Mouse (Mus musculus) hindbrain, embryonic 14.5 days (tissue): ENCODE measurements at regions not wholly inside any gene's neighbourhood (a gene's known extent, or its start where the extent isn't known, plus 50 kb on each side); places are given as distances from the start of the nearest gene placed in this dataset.

Source experiments
- ATAC-seq: fragments of 200-750 bp; cut with Nextera tagmentation; 2 replicates; pipeline ENCODE4 v1.8.0; 2017; ENCODE audit warnings: moderate number of reproducible peaks, mild to moderate bottlenecking, moderate TSS enrichment, moderate library complexity; ENCODE audit not compliant: low FRiP score
- DNase-seq: peaks from one replicate; pipeline ENCODE4 v3.0.0-alpha.2; 2015; ENCODE audit warnings: low spot score
- H3K27ac ChIP-seq: fragments of 300-500 bp; sonication (generic); 2 replicates; pipeline ENCODE4 v1.5.1; 2014; ENCODE audit warnings: mild to moderate bottlenecking, moderate library complexity
- H3K27me3 ChIP-seq: fragments of 300-500 bp; sonication (generic); 2 replicates; pipeline ENCODE4 v1.6.1; 2014; ENCODE audit warnings: mild to moderate bottlenecking, low read length, mixed read lengths; ENCODE audit not compliant: control insufficient read depth, insufficient read depth
- H3K36me3 ChIP-seq: fragments of 300-500 bp; sonication (generic); replicated peaks from 2 replicates; pipeline ENCODE4 v1.6.1; 2014; ENCODE audit not compliant: control insufficient read depth, insufficient read depth
- H3K4me1 ChIP-seq: fragments of 300-500 bp; sonication (generic); replicated peaks from 2 replicates; pipeline ENCODE4 v1.6.1; 2014; ENCODE audit warnings: antibody characterized with exemption, low read length, mixed read lengths; ENCODE audit not compliant: control insufficient read depth, insufficient read depth
- H3K4me2 ChIP-seq: fragments of 300-500 bp; sonication (generic); replicated peaks from 2 replicates; pipeline ENCODE4 v1.6.1; 2014; ENCODE audit warnings: mild to moderate bottlenecking, moderate library complexity
- H3K4me3 ChIP-seq: fragments of 300-500 bp; sonication (generic); replicated peaks from 2 replicates; pipeline ENCODE4 v1.5.1; 2014; ENCODE audit warnings: mild to moderate bottlenecking, low read length
- H3K9ac ChIP-seq: fragments of 300-500 bp; sonication (generic); 2 replicates; pipeline ENCODE4 v1.6.1; 2014
- H3K9me3 ChIP-seq: fragments of 300-500 bp; sonication (generic); 2 replicates; pipeline ENCODE4 v1.6.1; 2016; ENCODE audit warnings: low read length; ENCODE audit not compliant: control insufficient read depth
- WGBS: fragments of 180-500 bp; shearing (Covaris S2); extraction: QIAGEN DNeasy Blood & Tissue Kit; methylation state at CpG from one replicate; pipeline ENCODE4 v1.1.7; 2014; 5-methylcytosine and 5-hydroxymethylcytosine counted together

- H3K4me1 ChIP-seq: no peaks in the 10 kb centered on the region
- DNase-seq (no peak), ATAC-seq (no peak)
- no peak overlapping the region for H3K9ac ChIP-seq
- 84% methylated on average over 1 of the region's 1 CpGs for WGBS
- no peaks in the 10 kb centered on the region for H3K36me3 ChIP-seq
- no peak overlapping the region for H3K4me2 ChIP-seq
- no peak overlapping the region for H3K4me3 ChIP-seq
- no peaks in the 10 kb centered on the region for H3K9me3 ChIP-seq
- H3K27me3 ChIP-seq: no peaks in the 10 kb centered on the region
- no peak overlapping the region for H3K27ac ChIP-seq
Measured at GRCm38 (mm10) chr3:21218936-21219335, 852.0 kb upstream of the Agtr1b start.

DNA sequence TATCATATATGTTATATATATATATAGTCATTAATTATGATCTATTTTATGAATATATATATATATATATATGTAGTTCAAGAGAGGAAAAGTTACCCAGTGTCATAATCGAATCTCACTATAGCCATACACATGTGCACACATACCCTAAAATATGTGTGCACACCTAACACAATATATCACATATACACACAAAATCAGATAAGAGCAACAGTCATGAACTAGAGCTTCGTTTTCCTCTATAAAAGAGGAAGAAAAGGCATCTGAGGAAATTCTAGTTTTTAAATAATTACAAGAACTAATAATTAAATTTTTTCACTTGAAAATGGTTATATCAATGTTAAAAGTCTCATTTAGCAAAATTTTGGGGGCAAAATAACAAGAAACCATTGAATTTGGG, 835.3 kb upstream of the Tbl1xr1 start:
- Histone ChIP-seq H3K36me3 (no peaks in the 10 kb centered on the region), H3K9me3 (no peaks in the 10 kb centered on the region), H3K9ac (no peak overlapping the region), H3K4me3 (no peak overlapping the region), H3K4me2 (no peak overlapping the region), H3K27ac (no peak overlapping the region), H3K4me1 (no peaks in the 10 kb centered on the region), H3K27me3 (no peaks in the 10 kb centered on the region)
- no peak for DNase-seq
- ATAC-seq: no peak
- 90% methylated on average over 2 of the region's 2 CpGs for WGBS

DNA sequence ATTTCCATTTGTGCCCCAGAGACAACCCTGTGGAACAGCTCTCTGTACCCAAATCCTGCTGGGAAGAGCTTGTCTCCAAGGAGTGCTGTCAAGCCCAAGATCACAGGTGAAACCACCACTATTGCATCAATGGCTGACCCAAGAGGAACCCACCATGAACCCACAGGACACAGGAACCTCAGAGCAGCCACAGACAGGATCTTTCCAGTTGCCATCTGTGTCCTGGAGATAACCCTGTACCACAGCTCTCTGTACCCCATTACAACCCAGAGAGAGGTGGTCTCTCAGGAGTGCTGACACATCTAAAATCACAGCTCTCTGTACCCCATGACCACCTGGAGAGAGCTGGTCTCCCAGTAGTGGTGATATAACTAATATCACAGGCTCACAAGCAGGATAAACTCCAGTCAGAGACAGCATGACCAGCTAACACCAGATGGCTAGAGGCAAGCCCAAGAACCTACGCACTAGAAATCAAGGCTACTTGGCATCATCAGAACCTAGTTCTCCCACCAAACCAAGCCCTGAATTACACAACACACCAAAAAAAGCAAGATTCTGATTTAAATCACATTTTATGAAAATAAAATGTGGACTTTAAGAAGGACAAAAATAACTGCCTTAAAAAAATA, 820.2 kb upstream of the Tbl1xr1 start:
- Histone ChIP-seq H3K4me1 (no peaks in the 10 kb centered on the region), H3K4me2 (no peak overlapping the region), H3K4me3 (no peak overlapping the region), H3K9ac (no peak overlapping the region), H3K27me3 (no peaks in the 10 kb centered on the region), H3K9me3 (no peaks in the 10 kb centered on the region), H3K27ac (no peak overlapping the region), H3K36me3 (no peaks in the 10 kb centered on the region)
- DNase-seq: no peak
- 97% methylated on average over 1 of the region's 1 CpGs for WGBS
- ATAC-seq: no peak

DNA sequence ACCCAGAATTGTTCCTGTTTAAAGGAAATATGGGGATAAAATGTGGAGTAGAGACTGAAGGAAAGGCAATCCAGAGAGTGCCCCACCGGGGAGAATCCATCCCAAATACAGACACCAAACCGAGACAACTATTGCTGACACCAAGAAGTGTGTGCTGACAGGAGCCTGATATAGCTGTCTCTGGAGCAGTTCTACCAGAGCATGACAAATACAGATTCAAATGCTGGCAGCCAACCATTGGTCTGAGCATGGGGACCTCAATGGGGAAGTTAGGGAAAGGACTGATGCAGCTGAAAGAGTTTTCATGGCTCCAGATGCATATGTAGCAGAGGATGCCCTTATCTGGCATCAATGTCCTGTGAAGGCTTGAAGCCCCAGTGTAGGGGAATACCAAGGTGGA, 813.1 kb upstream of the Tbl1xr1 start:
- Histone ChIP-seq H3K4me1 (no peaks in the 10 kb centered on the region), H3K27ac (no peak overlapping the region), H3K27me3 (no peaks in the 10 kb centered on the region), H3K36me3 (no peaks in the 10 kb centered on the region), H3K9me3 (no peaks in the 10 kb centered on the region), H3K9ac (no peak overlapping the region), H3K4me2 (no peak overlapping the region), H3K4me3 (no peak overlapping the region)
- 81% methylated on average over 2 of the region's 2 CpGs for WGBS
- ATAC-seq (no peak), DNase-seq (no peak)

GRCm38 (mm10) chr3:21265491-21265890, 811.0 kb upstream of the Tbl1xr1 start:
- Histone ChIP-seq H3K4me3 (no peak overlapping the region), H3K27ac (no peak overlapping the region), H3K9ac (no peak overlapping the region), H3K27me3 (no peaks in the 10 kb centered on the region), H3K9me3 (no peaks in the 10 kb centered on the region), H3K4me1 (no peaks in the 10 kb centered on the region), H3K36me3 (no peaks in the 10 kb centered on the region), H3K4me2 (no peak overlapping the region)
- 94% methylated on average over 2 of the region's 2 CpGs for WGBS
- DNase-seq (no peak), ATAC-seq (no peak)

DNA sequence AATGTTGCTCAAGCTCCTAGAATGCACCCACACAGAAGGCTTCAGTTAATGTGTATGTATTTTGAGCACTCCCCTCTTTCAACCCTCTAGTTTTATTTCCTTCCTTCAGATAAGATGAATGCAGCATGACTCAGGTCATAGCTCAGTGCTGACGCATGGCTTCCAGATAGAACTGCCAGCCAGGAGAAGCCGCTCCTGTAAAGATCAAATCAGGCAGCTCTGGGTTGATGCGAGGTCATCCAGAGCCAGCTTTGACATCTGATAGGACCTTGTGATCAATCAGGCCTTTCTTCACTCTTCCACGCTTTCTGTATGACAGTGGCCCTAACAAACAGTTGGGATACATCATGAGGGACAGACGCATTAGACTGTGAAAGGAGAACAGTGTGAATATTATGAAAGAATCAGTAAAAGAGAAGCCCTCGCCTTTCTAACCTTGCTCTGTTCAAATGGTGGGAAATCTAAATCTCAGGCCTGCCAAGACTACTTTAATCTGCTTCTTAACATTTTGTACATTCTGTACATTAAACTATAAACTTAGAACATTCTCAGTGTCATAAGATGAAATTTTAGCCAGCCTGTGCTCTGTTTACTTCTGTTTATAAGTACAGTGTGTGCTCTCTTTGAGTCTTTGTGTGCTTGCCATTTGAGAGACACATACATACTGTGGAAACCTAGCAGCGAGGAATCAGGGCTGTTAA, 807.9 kb upstream of the Tbl1xr1 start:
- Histone ChIP-seq H3K36me3 (no peaks in the 10 kb centered on the region), H3K27ac (no peak overlapping the region), H3K4me1 (no peaks in the 10 kb centered on the region), H3K27me3 (no peaks in the 10 kb centered on the region), H3K4me3 (no peak overlapping the region), H3K9me3 (no peaks in the 10 kb centered on the region), H3K4me2 (no peak overlapping the region), H3K9ac (no peak overlapping the region)
- ATAC-seq: no peak
- DNase-seq: no peak
- 88% methylated on average over 7 of the region's 7 CpGs for WGBS

GRCm38 (mm10) chr3:21269130-21269440, 807.4 kb upstream of the Tbl1xr1 start:
- no peak for DNase-seq
- no peaks in the 10 kb centered on the region for H3K36me3 ChIP-seq
- no peaks in the 10 kb centered on the region for H3K4me1 ChIP-seq
- H3K9ac ChIP-seq: no peak overlapping the region
- no peak overlapping the region for H3K4me2 ChIP-seq
- no peak overlapping the region for H3K27ac ChIP-seq
- H3K4me3 ChIP-seq: no peak overlapping the region
- no peaks in the 10 kb centered on the region for H3K27me3 ChIP-seq
- H3K9me3 ChIP-seq: no peaks in the 10 kb centered on the region
- ATAC-seq: no peak
- 90% methylated on average over 2 of the region's 2 CpGs for WGBS

DNA sequence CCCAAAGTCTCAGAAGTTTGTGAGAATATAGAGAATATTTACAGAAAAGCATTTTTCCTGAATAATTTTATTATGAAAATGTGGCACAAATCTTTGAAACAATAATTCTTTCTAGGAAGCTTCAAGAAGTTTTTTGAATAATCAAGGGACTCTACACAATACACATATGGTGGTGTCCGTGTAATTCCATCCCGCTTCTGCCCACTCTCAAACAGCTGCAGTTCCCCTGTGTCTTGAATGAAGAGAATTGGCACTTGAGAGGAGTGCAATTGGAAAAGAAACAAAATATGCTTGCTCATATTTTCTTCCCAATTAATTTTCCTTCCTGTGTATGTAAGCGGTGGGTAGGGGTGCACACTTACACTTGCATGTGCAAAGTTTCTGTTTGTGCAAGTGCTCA, 805.7 kb upstream of the Tbl1xr1 start:
- no peak overlapping the region for H3K4me2 ChIP-seq
- no peak for ATAC-seq
- no peak overlapping the region for H3K27ac ChIP-seq
- no peak overlapping the region for H3K4me3 ChIP-seq
- DNase-seq: no peak
- no peaks in the 10 kb centered on the region for H3K36me3 ChIP-seq
- no peaks in the 10 kb centered on the region for H3K4me1 ChIP-seq
- H3K9me3 ChIP-seq: no peaks in the 10 kb centered on the region
- no peaks in the 10 kb centered on the region for H3K27me3 ChIP-seq
- WGBS: 92% methylated on average over 3 of the region's 3 CpGs
- no peak overlapping the region for H3K9ac ChIP-seq

- no peaks in the 10 kb centered on the region for H3K9me3 ChIP-seq
- H3K36me3 ChIP-seq: no peaks in the 10 kb centered on the region
- H3K9ac ChIP-seq: no peak overlapping the region
- no peaks in the 10 kb centered on the region for H3K27me3 ChIP-seq
- DNase-seq (no peak), ATAC-seq (no peak)
- WGBS: 91% methylated on average over 4 of the region's 4 CpGs
- H3K4me3 ChIP-seq: no peak overlapping the region
- H3K4me2 ChIP-seq: no peak overlapping the region
- no peaks in the 10 kb centered on the region for H3K4me1 ChIP-seq
- H3K27ac ChIP-seq: no peak overlapping the region
Measured at GRCm38 (mm10) chr3:21272219-21272618, 804.2 kb upstream of the Tbl1xr1 start.

DNA sequence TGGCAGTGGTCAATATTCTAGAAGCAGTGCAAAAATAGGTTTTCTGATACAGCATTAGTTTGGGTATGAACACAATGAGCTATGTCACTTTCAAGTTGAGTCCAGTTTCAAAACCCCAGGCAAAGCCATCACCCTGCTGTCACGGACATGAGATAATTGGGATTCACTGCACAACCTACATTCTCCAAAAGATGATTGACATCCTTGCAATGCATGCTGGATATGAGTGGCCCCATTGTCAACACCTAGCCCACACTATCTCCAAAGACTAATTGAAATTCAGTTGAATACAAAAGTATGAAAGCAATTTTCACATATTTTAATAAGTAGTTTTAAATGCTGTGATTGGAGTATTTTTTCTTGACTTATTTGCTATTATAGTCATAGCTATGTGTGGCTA, 783.7 kb upstream of the Tbl1xr1 start:
- Histone ChIP-seq H3K27ac (no peak overlapping the region), H3K4me3 (no peak overlapping the region), H3K4me1 (no peaks in the 10 kb centered on the region), H3K4me2 (no peak overlapping the region), H3K9me3 (no peaks in the 10 kb centered on the region), H3K36me3 (no peaks in the 10 kb centered on the region), H3K9ac (no peak overlapping the region), H3K27me3 (no peaks in the 10 kb centered on the region)
- DNase-seq (no peak), ATAC-seq (no peak)
- WGBS: 73% methylated on average over 1 of the region's 1 CpGs
